Comparison of ENCODE assay signal across 1 mouse cellular context in the genomic region with DNA sequence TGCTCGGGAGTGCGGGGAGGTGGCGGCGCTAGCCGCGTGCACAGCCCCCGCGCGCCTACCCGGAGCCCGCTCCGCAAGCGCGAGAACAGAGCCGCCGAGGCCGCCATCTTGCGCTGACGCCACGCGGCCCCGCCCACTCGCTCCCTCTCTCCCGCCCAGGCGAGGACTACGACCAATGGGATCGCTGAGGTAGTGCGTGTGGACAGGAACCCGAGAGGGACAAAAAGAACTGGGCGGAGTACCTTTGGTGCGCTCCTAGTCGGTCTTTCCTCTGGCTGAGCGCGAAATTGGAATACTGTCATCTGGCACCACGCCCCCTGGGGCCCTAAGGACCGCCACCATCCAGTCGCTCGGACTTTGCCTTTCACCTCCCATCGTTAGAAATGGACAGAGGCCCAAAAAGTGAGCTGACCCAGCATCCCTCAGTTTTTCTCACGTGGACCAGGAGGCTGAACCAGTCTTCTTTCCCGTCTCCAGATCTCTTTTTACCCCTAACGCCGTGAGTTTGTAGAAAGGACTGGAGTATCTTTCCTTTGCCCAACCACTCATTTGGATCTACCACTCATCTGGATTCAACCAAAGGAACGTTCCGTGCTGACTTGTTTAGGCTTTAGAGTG.
TF ChIP-seq lines count a peak whose summit lies in the region.

Gene Timm50 (minus strand): TSS at position 147 of the 618 bp plus-strand sequence.

TF ChIP-seq in myocyte, 11 proteins besides CTCF, POLR2A, EP300 and RAD21 (continued from another document):
- TF ChIP-seq SRF (IDR thresholded peaks at IDR 0.05; ENCODE audit: control insufficient read depth, insufficient read length, low read depth) (peak; percentile 27), E2F4 (IDR thresholded peaks at IDR 0.05; ENCODE audit: insufficient read depth) (peak; percentile 91), USF1 (IDR thresholded peaks at IDR 0.05; ENCODE audit: low read depth) (no peak)
